Mouse (Mus musculus): Measurements from ENCODE around the gene Trim50. TPM values are rescaled to one million over a fixed set of nuclear protein-coding genes. Genes with fewer than 3 reads are reported as not detected.

Trim50 gene
- polyA plus RNA-seq (2014; fragmentation: Illumina TruSeq; extraction: RNeasy Lipid Tissue Mini Kit (QIAGEN cat#74804); ENCODE audit: low read depth, low replicate concordance), result not detected

DNA sequence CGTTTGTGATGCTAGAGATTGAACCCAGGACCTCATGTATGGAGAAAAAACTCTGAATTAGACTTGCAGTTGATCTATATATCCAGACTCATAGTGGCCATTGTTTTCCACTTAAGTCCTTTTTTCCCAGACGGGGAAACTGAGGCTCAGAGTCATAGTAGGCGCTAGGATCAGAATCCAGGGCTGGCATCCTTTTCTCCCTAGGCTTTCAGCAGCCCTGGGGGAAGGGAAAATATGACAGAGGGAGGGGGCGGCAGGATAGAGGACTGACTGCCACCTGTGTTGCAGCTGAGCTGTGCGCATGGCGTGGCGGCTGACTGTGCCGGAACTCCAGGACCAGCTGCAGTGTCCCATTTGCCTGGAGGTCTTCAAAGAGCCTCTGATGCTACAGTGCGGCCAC is at the start of gene Trim50:
Trim50 (plus strand) TSS at position 301 of the 400 bp plus-strand sequence.

DNA sequence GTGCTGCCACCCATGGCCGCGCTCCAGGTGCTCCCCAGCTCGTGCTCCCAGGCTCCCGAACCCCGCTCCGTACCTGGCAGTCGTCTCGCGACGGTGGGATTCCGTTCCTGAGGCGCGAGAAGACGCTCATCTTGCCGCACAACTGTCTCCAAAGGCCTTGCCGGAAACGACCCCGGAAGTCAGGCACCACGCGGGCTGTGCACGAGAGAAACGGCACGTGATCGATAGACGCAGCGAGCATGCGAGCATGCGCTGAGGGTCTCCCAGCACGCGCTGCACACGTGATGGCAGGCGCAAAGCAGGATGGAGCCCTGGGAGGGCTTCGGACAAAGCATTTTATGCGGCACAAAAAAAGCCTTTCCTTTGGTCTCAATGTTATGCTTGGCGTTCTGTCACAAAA is 3.2 kb upstream of the Trim50 start, which contains the start of gene Fkbp6:
Fkbp6 (minus strand) TSS at position 183 of the 400 bp plus-strand sequence.

DNA sequence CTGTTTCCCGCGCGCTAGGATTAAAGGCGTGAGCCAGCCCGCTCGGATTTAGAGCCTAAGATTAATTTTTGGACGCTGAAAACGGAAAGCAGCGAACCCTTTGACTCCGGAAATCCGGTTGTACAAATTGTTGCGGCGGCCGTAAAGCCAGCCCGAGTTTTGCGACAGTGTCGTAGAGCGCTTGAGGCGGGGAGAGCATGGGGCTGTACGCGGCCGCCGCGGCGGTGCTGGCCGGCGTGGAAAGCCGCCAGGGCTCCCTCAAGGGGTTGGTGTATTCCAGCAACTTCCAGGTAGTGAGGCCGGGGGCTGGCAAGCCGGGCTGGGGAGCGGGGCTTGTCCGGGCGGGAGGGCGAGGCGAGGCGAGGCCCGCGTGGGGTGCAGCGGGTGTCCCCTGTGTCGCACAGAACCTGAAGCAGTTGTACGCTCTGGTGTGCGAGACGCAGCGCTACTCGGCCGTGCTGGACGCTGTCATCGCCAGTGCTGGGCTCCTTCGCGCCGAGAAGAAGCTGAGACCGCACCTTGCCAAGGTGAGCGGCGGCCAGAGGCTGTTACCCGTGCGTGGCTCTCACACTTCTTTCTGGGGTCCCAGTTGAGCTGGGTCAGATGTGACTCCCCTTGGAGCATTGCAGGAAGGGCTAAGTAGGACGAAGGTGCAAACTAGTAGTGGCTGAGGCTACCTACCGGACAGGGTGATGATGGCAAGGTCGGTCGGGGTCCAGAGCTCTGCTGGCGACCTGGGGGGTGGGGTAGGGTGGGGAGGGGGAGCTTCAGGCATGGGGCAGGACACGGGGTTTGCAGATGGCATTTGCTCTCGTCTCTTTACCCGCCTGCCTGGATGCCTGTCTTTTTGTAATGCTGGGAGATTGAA is 16.9 kb downstream of the Trim50 start, which contains the start of gene Nsun5:
Nsun5 (plus strand) TSS at position 167 of the 868 bp plus-strand sequence.

DNA sequence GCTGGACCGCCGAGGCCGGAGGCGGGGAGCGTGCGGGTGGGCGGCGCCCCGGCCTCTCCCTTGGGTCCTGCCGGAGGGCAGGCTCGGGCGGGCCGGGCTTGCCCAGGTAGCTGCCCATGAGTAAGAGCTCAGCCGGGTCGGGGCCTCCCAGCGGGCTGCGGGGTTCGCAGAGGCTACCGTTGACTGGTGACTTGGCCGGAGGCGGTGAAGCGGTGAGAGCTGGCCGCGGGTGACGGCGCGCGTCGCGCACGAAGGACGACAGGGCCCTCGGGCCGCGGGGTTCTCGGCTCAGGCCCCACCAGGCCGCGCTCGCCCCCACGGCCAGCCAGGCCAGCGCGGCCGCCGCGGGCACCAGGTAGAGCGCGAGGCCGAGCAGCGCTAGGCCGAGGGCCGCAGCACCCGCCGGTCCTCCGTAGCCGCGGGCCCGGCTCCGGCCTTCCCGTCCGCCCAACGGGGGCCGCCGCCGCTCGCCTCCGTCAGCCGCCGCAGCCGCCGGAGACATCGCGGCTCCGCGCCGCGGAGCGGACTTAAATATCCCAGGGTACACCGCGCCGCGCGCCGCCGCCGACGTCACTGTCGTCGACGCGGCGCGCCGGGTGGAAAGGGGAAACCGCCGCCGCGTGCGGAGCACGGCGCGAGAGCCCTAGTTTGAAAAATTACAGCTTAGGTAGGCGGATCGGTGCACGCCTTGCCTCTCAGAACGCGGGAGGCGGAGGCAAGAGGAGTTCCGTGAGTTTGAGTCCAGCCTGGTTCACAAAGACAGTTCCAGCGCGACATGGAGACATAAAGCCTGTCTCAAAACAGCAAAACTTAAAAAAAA is 41.1 kb downstream of the Trim50 start, which contains the start of gene Pom121:
Pom121 (minus strand) TSS at position 543 of the 820 bp plus-strand sequence.

Other genes starting within 250 kb of the Trim50 start
- 12.1 TPM for gene Tbl2, start 203.6 kb upstream of the Trim50 start, polyA plus RNA-seq (2014; fragmentation: Illumina TruSeq; extraction: RNeasy Lipid Tissue Mini Kit (QIAGEN cat#74804); ENCODE audit: low read depth, low replicate concordance)
- 13.1 TPM for gene Bcl7b, start 185.0 kb upstream of the Trim50 start, polyA plus RNA-seq (2014; fragmentation: Illumina TruSeq; extraction: RNeasy Lipid Tissue Mini Kit (QIAGEN cat#74804); ENCODE audit: low read depth, low replicate concordance)
- 17.9 TPM for gene Baz1b, start 166.0 kb upstream of the Trim50 start, polyA plus RNA-seq (2014; fragmentation: Illumina TruSeq; extraction: RNeasy Lipid Tissue Mini Kit (QIAGEN cat#74804); ENCODE audit: low read depth, low replicate concordance)
- gene Fzd9, start 102.1 kb upstream of the Trim50 start, polyA plus RNA-seq (2014; fragmentation: Illumina TruSeq; extraction: RNeasy Lipid Tissue Mini Kit (QIAGEN cat#74804); ENCODE audit: low read depth, low replicate concordance), result 0.08 TPM
- 8.4 TPM for gene Fkbp6, start 3.3 kb upstream of the Trim50 start, polyA plus RNA-seq (2014; fragmentation: Illumina TruSeq; extraction: RNeasy Lipid Tissue Mini Kit (QIAGEN cat#74804); ENCODE audit: low read depth, low replicate concordance)
- gene Nsun5, start 16.7 kb downstream of the Trim50 start, polyA plus RNA-seq (2014; fragmentation: Illumina TruSeq; extraction: RNeasy Lipid Tissue Mini Kit (QIAGEN cat#74804); ENCODE audit: low read depth, low replicate concordance), result 1.9 TPM
- gene Pom121, start 41.3 kb downstream of the Trim50 start, polyA plus RNA-seq (2014; fragmentation: Illumina TruSeq; extraction: RNeasy Lipid Tissue Mini Kit (QIAGEN cat#74804); ENCODE audit: low read depth, low replicate concordance), result 8.2 TPM
- 7.3 TPM for gene Hip1, start 191.8 kb downstream of the Trim50 start, polyA plus RNA-seq (2014; fragmentation: Illumina TruSeq; extraction: RNeasy Lipid Tissue Mini Kit (QIAGEN cat#74804); ENCODE audit: low read depth, low replicate concordance)
- gene Ccl26, start 210.3 kb downstream of the Trim50 start, polyA plus RNA-seq (2014; fragmentation: Illumina TruSeq; extraction: RNeasy Lipid Tissue Mini Kit (QIAGEN cat#74804); ENCODE audit: low read depth, low replicate concordance), result not detected
- 0.27 TPM for gene Ccl24, start 219.8 kb downstream of the Trim50 start, polyA plus RNA-seq (2014; fragmentation: Illumina TruSeq; extraction: RNeasy Lipid Tissue Mini Kit (QIAGEN cat#74804); ENCODE audit: low read depth, low replicate concordance)